Mouse (Mus musculus): Measurements from ENCODE around the gene Cdc42se2.
A peak's percentile ranks its signal among the peaks of the same experiment; 100 is the strongest.

The Cdc42se2 gene

GRCm38 (mm10) chr11:54709645-54710044, 77.8 kb downstream of the Cdc42se2 start:
- no peak for DNase-seq (ENCODE audit: low spot score)

DNA sequence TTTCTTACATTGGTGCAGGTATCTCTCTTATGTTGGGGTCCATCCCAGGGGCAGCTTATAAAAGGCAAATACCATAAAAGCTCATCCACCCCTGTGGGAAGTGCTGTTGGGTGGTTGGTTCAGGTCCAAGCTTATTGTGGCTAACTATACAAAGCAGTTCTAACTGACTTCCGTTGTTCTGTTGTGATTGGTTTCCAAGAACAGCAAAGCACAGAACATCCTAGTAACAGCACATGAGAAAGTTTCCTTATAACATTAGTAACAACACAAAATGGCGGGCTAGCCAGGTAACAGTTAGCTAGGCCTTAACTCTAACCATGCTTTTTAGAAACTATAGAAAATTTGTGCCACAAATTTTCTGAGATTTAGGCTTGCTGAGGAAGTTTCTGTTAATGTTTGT, 79.3 kb downstream of the Cdc42se2 start:
- no peak for DNase-seq (ENCODE audit: low spot score)

DNA sequence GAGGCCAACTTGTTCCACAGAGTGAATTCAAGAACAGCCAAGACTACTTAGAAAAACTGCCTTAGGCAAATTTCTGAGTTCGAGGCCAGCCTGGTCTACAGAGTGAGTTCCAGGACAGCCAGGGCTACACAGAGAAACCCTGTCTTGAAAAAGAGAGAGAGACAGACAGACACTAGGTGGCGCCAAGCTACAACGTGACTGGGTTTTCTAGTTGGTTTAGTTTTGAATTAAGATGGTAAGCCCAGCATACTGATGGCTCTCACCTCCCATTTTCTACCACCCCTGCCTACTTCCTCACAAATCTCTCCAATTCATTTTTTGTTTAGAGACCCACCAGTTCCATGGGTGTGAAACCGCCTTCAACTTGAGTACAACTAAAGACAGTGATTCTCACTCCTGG, 84.2 kb downstream of the Cdc42se2 start:
- peak; percentile 56 for DNase-seq (ENCODE audit: low spot score)

DNA sequence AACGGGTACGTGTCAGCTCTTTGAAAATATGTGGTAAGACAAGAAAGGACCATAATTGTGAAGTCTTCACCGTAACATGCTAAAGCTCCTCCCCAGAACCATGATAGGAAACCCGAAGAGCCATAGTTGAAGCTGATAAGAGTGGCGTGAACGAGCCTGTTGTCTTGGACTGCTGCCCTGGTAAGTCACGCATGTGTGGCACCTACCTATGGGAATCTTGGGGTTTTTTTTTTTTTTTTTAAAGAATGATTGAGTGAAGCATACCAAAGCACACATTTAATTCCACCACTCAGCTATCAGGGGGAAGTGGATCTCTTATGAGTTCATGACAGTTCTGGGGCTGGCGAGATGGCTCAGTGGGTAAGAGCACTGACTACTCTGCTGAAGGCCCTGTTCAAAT, 85.6 kb downstream of the Cdc42se2 start:
- DNase-seq (ENCODE audit: low spot score): no peak

DNA sequence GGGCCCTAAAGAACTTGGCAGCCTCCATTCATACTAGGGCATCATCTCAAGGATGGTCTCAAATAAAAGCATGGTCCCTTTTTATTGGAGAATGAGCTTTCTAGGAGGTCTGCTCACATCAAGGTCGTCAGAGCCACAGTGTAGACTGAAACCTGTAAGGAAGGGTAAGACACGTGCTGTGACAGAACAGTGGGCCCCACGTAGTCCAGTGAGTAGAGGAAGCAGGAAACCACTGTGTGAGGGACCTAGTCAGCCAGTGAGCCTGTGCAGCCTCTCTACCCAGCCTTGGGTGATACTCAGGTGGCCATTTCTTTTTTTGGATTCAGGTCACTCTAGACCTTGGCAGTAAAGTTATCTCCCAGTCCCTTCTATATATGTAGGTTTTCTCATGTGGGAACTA, 87.5 kb downstream of the Cdc42se2 start:
- DNase-seq (ENCODE audit: low spot score): no peak

DNA sequence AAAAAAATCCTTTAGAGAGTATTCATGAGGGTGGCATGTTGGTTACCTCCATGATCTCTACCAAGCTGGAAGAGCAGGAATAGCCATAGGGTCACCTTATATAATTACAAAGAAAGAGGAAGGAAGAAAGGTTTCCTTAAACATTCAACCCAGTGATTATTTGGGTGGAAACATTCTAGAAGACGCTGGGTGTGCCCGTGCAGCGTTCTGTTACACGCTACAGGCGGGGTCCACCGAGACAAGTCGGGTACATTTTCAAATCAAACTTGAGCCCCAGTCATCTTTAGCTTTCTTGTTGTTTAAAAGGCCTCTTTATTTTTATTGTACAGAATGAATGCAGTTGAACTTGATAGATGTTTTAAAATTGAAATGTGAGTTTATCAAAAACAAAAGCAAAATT, 88.8 kb downstream of the Cdc42se2 start:
- DNase-seq (ENCODE audit: low spot score): no peak

GRCm38 (mm10) chr11:54697611-54698010, 89.9 kb downstream of the Cdc42se2 start:
- DNase-seq (ENCODE audit: low spot score): no peak

GRCm38 (mm10) chr11:54695951-54696350, 91.5 kb downstream of the Cdc42se2 start:
- peak; percentile 21 for DNase-seq (ENCODE audit: low spot score)

GRCm38 (mm10) chr11:54694291-54694690, 93.2 kb downstream of the Cdc42se2 start:
- no peak for DNase-seq (ENCODE audit: low spot score)

- no peak for DNase-seq (ENCODE audit: low spot score)
Measured at GRCm38 (mm10) chr11:54693696-54694095, 93.8 kb downstream of the Cdc42se2 start.

GRCm38 (mm10) chr11:54691179-54691578, 96.3 kb downstream of the Cdc42se2 start:
- DNase-seq (ENCODE audit: low spot score): peak; percentile 13

GRCm38 (mm10) chr11:54690171-54690570, 97.3 kb downstream of the Cdc42se2 start:
- DNase-seq (ENCODE audit: low spot score): no peak

DNA sequence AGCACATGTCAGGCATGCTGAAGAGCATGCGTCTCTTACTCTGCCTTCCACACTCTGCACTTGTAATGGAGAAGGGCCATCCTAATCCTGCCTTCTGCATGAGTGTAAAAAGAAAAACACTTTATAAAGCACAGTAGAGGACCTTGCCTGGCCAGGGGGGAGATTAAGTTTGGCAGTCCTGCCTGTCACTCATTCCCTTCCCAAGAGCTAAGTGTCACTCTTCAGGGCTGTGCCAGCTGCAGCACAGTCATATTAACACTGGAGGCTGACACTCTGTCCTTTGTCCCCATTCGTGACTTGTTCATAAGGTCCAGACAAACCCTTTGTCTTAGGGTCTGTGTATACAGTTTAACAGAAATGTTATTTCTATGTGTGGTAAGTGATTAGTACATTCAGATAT, 102.6 kb downstream of the Cdc42se2 start:
- no peak for DNase-seq (ENCODE audit: low spot score)

DNA sequence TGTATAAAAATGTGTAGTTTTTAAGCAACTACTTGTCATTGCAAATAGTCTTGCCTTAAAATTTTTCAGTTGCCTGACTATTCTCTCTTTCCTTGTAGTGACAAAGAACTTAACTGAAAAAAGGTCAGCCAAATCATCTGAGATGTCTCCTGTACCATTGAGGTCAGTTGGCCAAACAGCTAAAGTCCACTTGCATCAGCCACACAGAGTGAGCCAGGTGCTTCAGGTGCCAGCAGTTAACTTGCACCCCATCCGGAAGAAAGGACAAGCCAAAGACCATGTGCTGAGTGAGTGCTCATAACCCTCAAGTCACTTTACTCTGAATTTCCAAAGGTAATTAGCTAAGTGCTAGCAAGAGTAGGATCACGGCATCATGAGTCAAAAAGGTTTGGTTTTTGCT, 108.3 kb downstream of the Cdc42se2 start:
- DNase-seq (ENCODE audit: low spot score): no peak

GRCm38 (mm10) chr11:54675792-54676489, 111.5 kb downstream of the Cdc42se2 start:
- DNase-seq (ENCODE audit: low spot score): no peak

DNA sequence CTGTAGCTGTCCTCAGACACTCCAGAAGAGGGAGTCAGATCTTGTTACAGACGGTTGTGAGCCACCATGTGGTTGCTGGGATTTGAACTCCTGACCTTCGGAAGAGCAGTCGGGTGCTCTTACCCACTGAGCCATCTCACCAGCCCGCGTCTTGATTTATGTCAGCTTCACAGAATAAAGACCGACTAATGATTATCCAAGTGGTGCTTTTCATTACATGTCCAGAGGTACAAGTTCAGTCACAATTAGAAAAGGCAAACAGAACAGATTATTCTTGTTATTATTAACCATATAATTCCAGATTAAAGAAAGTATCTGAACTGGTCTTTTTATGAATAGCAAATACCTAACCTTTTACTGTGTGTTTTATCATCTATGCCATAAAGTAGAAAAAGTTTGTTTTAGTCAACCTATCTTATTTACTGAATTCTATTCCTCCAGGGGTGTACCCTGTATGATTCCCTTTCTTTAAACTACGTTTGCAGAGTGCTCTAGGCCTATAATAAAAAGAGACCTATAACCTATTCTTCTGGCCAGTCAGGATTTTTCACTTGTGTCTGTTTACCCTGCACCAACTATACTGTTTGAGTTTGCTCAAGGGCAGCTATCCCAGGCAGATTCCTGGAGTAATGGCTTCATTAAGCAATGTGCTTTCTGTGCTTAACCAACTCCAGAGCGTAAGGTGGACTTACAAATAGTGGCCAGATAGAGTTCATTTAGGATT, 113.7 kb downstream of the Cdc42se2 start:
- DNase-seq (ENCODE audit: low spot score): no peak
